Mouse (Mus musculus): ENCODE measurements around the gene Mfsd12. TPM values are rescaled to one million over a fixed set of nuclear protein-coding genes. Genes with fewer than 3 reads are reported as not detected.

The Mfsd12 gene
- polyA plus RNA-seq, 1 experiment from 2014 or later: 11.3 TPM

DNA sequence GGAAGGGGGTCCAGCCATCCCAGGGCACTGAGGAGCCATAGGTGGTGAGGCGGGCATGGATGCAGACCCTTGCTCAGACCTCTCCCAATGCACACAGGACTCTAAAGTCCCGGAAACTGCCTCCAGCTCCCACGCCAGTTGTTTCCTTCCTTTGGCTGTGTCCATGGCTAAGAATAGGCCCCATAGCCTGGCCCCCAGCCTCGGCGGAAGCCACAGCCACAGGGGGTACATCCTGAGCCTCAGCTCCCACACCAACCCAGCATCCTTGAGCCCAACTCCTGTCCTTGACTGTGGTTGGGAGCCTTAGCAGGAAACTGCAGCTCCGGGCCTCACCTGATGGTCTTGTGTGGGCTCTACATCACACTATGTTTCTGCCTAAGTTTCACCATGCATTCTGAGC is 30.4 kb upstream of the Mfsd12 start:
- TF ChIP-seq CTCF (IDR thresholded peaks at IDR 0.05; ENCODE audit: low read depth): no peak
- 68% methylated on average over 6 of the region's 6 CpGs for WGBS
- Histone ChIP-seq H3K9ac (ENCODE audit: low read depth, low read length) (no peak overlapping the region), H3K9me3 (replicated peaks; ENCODE audit: low read length) (no peaks in the 10 kb centered on the region), H3K27me3 (ENCODE audit: insufficient read depth, low read length) (no peaks in the 10 kb centered on the region), H3K27ac (peak overlapping the region; percentile 84), H3K4me2 (ENCODE audit: low read length) (no peak overlapping the region), H3K4me1 (replicated peaks; ENCODE audit: insufficient read depth, low read length) (peaks cover 15% of the 10 kb centered on the region), H3K36me3 (ENCODE audit: insufficient read depth, low read length) (peaks cover 45% of the 10 kb centered on the region), H3K4me3 (replicated peaks; ENCODE audit: low read depth, low read length) (no peak overlapping the region)
- DNase-seq (ENCODE audit: low spot score): peak; percentile 41
- no peak for ATAC-seq (replicated peaks; ENCODE audit: low FRiP score, low read depth)

DNA sequence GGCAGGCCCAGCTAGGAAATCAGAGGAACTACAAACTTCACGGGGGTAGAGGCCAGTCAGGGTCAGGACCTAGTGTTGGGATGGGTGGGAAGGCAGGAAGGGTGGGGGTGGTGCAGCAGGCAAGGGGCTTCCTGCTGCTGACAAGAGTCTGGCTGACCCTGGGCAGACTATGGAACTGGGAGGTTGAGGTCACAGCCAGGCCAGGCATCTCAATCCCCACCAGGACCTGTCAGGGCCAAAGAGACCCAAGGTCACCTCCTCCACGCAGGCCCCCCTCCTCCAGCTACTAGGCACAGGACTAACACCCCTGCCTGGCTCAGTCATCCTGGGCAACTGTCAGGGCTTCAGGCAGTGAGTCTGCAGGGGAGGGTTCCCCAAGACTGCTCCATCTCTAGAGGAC is 29.3 kb upstream of the Mfsd12 start:
- peaks cover 18% of the 10 kb centered on the region for H3K4me1 ChIP-seq (replicated peaks; ENCODE audit: insufficient read depth, low read length)
- no peak overlapping the region; the same call in 1 of the 2 replicates for H3K9ac ChIP-seq (ENCODE audit: low read depth, low read length)
- TF ChIP-seq CTCF (IDR thresholded peaks at IDR 0.05; ENCODE audit: low read depth): no peak
- 5% methylated on average over 2 of the region's 2 CpGs for WGBS
- ATAC-seq (replicated peaks; ENCODE audit: low FRiP score, low read depth): no peak
- H3K4me2 ChIP-seq (ENCODE audit: low read length): no peak overlapping the region
- H3K9me3 ChIP-seq (replicated peaks; ENCODE audit: low read length): no peaks in the 10 kb centered on the region
- H3K27me3 ChIP-seq (ENCODE audit: insufficient read depth, low read length): no peaks in the 10 kb centered on the region
- H3K27ac ChIP-seq: peak overlapping the region; percentile 84
- DNase-seq (ENCODE audit: low spot score): no peak
- no peak overlapping the region for H3K4me3 ChIP-seq (replicated peaks; ENCODE audit: low read depth, low read length)
- peaks cover 39% of the 10 kb centered on the region for H3K36me3 ChIP-seq (ENCODE audit: insufficient read depth, low read length)

DNA sequence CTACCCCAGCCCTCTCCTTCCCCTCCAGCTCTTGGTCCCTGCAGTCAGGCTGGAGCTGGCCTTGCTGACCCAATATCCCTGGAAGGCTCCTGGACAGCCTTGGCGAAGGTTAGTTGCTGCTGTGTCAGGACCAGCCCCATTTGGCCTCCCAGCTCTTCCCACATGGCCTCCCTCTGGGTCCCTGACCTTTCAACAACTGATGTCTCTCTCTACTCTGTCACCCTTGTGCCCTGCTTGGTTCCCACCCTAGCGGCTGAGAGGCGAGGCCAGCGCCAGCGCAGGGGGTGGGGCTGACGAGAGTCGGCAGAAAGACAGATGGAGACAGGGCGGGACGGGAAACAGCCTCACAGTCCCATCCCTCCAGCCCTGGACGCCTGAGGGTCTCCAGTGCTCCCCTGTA is 28.9 kb upstream of the Mfsd12 start, which contains the start of gene Tbxa2r:
Tbxa2r (plus strand) TSS at position 346 of the 400 bp plus-strand sequence.
- no peaks in the 10 kb centered on the region for H3K9me3 ChIP-seq (replicated peaks; ENCODE audit: low read length)
- H3K9ac ChIP-seq (ENCODE audit: low read depth, low read length): peak within 1 kb of the TSS; percentile 41
- DNase-seq (ENCODE audit: low spot score) (peak; percentile 53), ATAC-seq (replicated peaks; ENCODE audit: low FRiP score, low read depth) (0 out of 2 replicates have a peak, but pooled peaks have one; percentile 8)
- no peak for TF ChIP-seq CTCF (IDR thresholded peaks at IDR 0.05; ENCODE audit: low read depth)
- H3K27me3 ChIP-seq (ENCODE audit: insufficient read depth, low read length): no peaks in the 10 kb centered on the region
- H3K36me3 ChIP-seq (ENCODE audit: insufficient read depth, low read length): peaks cover 36% of the 10 kb centered on the region
- peaks cover 18% of the 10 kb centered on the region for H3K4me1 ChIP-seq (replicated peaks; ENCODE audit: insufficient read depth, low read length)
- H3K27ac ChIP-seq: peak within 1 kb of the TSS; percentile 84
- H3K4me3 ChIP-seq (replicated peaks; ENCODE audit: low read depth, low read length): no peak within 1 kb of the TSS
- WGBS: 12% methylated on average over 10 of the region's 10 CpGs
- peak within 1 kb of the TSS; percentile 40 for H3K4me2 ChIP-seq (ENCODE audit: low read length)

DNA sequence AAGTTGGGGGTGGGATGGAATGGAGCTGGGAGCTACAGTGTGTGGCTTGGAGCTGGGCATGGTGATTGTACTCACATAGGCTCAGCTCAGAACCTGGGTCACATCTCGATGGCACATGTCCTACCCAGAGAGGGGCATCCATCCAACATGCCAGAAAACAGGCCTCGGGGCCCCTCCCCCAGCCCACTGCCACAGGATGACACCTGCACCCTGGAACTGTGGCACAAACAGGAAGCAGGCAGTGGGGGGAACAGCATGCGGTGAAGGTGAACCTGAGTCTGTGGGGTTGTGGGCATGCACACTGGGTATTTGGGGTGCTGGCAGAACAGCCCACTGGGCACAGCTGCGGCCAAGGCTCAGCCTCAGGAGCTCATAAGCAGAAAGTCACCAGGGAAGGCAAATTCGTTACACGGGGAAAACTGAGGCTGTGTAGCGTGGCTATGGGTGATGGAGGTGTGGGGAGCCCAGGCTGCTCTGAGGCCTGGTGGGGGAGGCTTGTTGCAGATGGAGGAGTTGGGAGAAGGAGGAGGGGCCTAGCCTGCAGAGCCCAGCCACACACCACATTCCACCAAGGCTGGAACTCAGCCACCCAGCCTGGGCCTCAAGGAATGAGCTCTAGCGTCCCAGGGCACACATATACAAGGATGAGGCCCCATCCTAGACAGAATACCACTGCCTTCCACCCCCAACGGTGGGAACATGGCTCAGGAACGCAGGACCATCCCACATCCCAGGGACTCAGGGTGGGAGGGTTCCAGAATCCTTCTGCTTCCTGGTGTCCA is 27.9 kb upstream of the Mfsd12 start:
- DNase-seq (ENCODE audit: low spot score): peak; percentile 89
- peak overlapping the region; percentile 84 for H3K27ac ChIP-seq
- H3K4me3 ChIP-seq (replicated peaks; ENCODE audit: low read depth, low read length): no peak overlapping the region
- peak overlapping the region; percentile 36; the same call in 1 of the 2 replicates for H3K9ac ChIP-seq (ENCODE audit: low read depth, low read length)
- no peak for TF ChIP-seq CTCF (IDR thresholded peaks at IDR 0.05; ENCODE audit: low read depth)
- H3K4me2 ChIP-seq (ENCODE audit: low read length): peak overlapping the region; percentile 35
- 50% methylated on average over 10 of the region's 10 CpGs for WGBS
- H3K4me1 ChIP-seq (replicated peaks; ENCODE audit: insufficient read depth, low read length): peaks cover 20% of the 10 kb centered on the region
- no peaks in the 10 kb centered on the region for H3K27me3 ChIP-seq (ENCODE audit: insufficient read depth, low read length)
- H3K9me3 ChIP-seq (replicated peaks; ENCODE audit: low read length): no peaks in the 10 kb centered on the region
- ATAC-seq (replicated peaks; ENCODE audit: low FRiP score, low read depth): peak; percentile 35; the same call in 1 of the 2 replicates
- H3K36me3 ChIP-seq (ENCODE audit: insufficient read depth, low read length): peaks cover 26% of the 10 kb centered on the region

DNA sequence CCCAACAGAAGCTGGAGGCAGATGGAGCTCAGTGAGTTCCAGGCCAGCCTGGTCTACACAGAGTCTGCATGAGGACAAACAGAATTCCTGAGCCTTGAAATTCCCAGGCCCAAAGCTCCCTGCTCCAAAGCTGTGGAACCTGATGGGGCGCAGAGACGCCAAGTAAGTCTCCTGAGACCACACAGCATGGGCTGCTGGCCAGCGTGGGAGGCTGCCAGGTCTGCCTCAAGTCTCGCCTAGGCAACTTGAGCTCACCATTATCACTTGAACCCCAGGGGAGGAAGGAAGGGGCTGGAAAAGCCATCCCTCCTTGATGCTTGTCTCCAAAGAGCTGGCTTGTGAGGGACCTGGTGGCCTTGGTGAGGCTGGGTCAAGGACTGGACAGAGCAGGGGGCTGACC is 27.3 kb upstream of the Mfsd12 start:
- peaks cover 26% of the 10 kb centered on the region for H3K4me1 ChIP-seq (replicated peaks; ENCODE audit: insufficient read depth, low read length)
- no peaks in the 10 kb centered on the region for H3K9me3 ChIP-seq (replicated peaks; ENCODE audit: low read length)
- TF ChIP-seq CTCF (IDR thresholded peaks at IDR 0.05; ENCODE audit: low read depth): no peak

DNA sequence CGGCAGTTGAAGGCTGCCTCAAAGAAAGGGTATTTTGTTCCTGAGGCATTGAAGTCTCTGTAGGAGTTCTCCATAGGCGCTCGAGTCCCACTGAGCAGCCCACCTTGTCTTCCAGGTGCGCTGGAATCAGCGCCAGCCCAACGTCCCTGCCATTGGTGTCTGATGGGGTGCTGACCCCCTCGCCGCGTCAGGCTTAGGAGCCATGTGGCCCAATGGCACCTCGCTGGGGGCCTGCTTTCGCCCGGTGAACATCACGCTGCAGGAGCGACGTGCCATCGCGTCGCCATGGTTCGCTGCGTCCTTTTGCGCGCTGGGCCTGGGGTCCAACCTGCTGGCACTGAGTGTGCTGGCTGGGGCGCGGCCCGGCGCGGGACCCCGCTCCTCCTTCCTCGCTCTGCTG is 25.0 kb upstream of the Mfsd12 start:
- H3K27ac ChIP-seq: no peak overlapping the region
- no peak for DNase-seq (ENCODE audit: low spot score)
- H3K27me3 ChIP-seq (ENCODE audit: insufficient read depth, low read length): no peaks in the 10 kb centered on the region
- H3K9me3 ChIP-seq (replicated peaks; ENCODE audit: low read length): no peaks in the 10 kb centered on the region
- TF ChIP-seq CTCF (IDR thresholded peaks at IDR 0.05; ENCODE audit: low read depth): no peak
- no peak for ATAC-seq (replicated peaks; ENCODE audit: low FRiP score, low read depth)
- no peak overlapping the region for H3K4me3 ChIP-seq (replicated peaks; ENCODE audit: low read depth, low read length)
- WGBS: 40% methylated on average over 29 of the region's 29 CpGs
- peaks cover 35% of the 10 kb centered on the region for H3K4me1 ChIP-seq (replicated peaks; ENCODE audit: insufficient read depth, low read length)
- H3K4me2 ChIP-seq (ENCODE audit: low read length): peak overlapping the region; percentile 33
- H3K36me3 ChIP-seq (ENCODE audit: insufficient read depth, low read length): no peaks in the 10 kb centered on the region
- H3K9ac ChIP-seq (ENCODE audit: low read depth, low read length): peak overlapping the region; percentile 38; the same call in 1 of the 2 replicates

More for the DNA sequence above, 27.3 kb upstream of the Mfsd12 start:
- H3K36me3 ChIP-seq (ENCODE audit: insufficient read depth, low read length): peaks cover 22% of the 10 kb centered on the region
- peak overlapping the region; percentile 35; the same call in 1 of the 2 replicates for H3K4me2 ChIP-seq (ENCODE audit: low read length)
- DNase-seq (ENCODE audit: low spot score) (no peak), ATAC-seq (replicated peaks; ENCODE audit: low FRiP score, low read depth) (no peak)
- no peak overlapping the region for H3K4me3 ChIP-seq (replicated peaks; ENCODE audit: low read depth, low read length)
- WGBS: 45% methylated on average over 4 of the region's 4 CpGs
- H3K9ac ChIP-seq (ENCODE audit: low read depth, low read length): 0 out of 2 replicates have a peak overlapping the region, but pooled peaks have one; percentile 8
- H3K27ac ChIP-seq: peak overlapping the region; percentile 84
- H3K27me3 ChIP-seq (ENCODE audit: insufficient read depth, low read length): no peaks in the 10 kb centered on the region

Data from kidney, postnatal 0 days (tissue).